Comparison of ENCODE assay signal across 8 mouse cellular contexts in genomic region chr2:120730639-120731166, GRCm38 (mm10).
DNase-seq lines count a peak whose midpoint lies in the region; ATAC-seq and TF ChIP-seq lines count a peak whose summit lies in the region.

No protein-coding gene starts in this region.

- no peaks in the 10 kb centered on the region for H3K9me3 ChIP-seq in intestine, postnatal 0 days (ENCODE audit: control insufficient read depth)
- no peaks in the 10 kb centered on the region for H3K9me3 ChIP-seq in midbrain, embryonic 13.5 days

- H3K4me3 ChIP-seq in intestine, postnatal 0 days (ENCODE audit: low read depth, low read length): peak overlapping the region; percentile 90
- H3K4me3 ChIP-seq in midbrain, embryonic 13.5 days (replicated peaks): peak overlapping the region; percentile 93

- peak; percentile 58 for DNase-seq in adrenal gland, postnatal 10 days
- no peak for DNase-seq in adrenal gland, adult 8-10 months
- DNase-seq in ovary, postnatal 10 days (ENCODE audit: low spot score): peak; percentile 38
- no peak for DNase-seq in ovary, postnatal 14 days (ENCODE audit: low spot score)
- DNase-seq in thymus, postnatal 36 days: peak; percentile 48 to 66

- H3K36me3 ChIP-seq in intestine, postnatal 0 days (ENCODE audit: control insufficient read depth, insufficient read depth): peaks cover 23% of the 10 kb centered on the region
- H3K36me3 ChIP-seq in midbrain, embryonic 13.5 days: peaks cover 31% of the 10 kb centered on the region

- under 1% methylated on average over 47 of the region's 50 CpGs for WGBS in intestine, postnatal 0 days
- under 1% methylated on average over 46 of the region's 50 CpGs for WGBS in midbrain, embryonic 13.5 days

- H3K27me3 ChIP-seq in intestine, postnatal 0 days (replicated peaks; ENCODE audit: control insufficient read depth, insufficient read depth, low read length): no peaks in the 10 kb centered on the region
- H3K27me3 ChIP-seq in midbrain, embryonic 13.5 days: no peaks in the 10 kb centered on the region

- H3K4me1 ChIP-seq in intestine, postnatal 0 days (replicated peaks; ENCODE audit: control insufficient read depth, insufficient read depth, low read length): 0 out of 2 replicates have a peak, but pooled peaks cover 4% of the 10 kb centered on the region
- peaks cover 36% of the 10 kb centered on the region for H3K4me1 ChIP-seq in midbrain, embryonic 13.5 days (replicated peaks)

- H3K27ac ChIP-seq in intestine, postnatal 0 days (ENCODE audit: low read depth, low read length): peak overlapping the region; percentile 84
- H3K27ac ChIP-seq in midbrain, embryonic 13.5 days: peak overlapping the region; percentile 93

- no peak for TF ChIP-seq CTCF in intestine, postnatal 0 days (IDR thresholded peaks at IDR 0.05; ENCODE audit: low read depth)

- H3K9ac ChIP-seq in intestine, postnatal 0 days (ENCODE audit: low read depth, low read length): peak overlapping the region; percentile 68
- peak overlapping the region; percentile 93 for H3K9ac ChIP-seq in midbrain, embryonic 13.5 days (replicated peaks)

- peak overlapping the region; percentile 100 for H3K4me2 ChIP-seq in intestine, postnatal 0 days (replicated peaks; ENCODE audit: low read depth)
- H3K4me2 ChIP-seq in midbrain, embryonic 13.5 days (replicated peaks): peak overlapping the region; percentile 89

- ATAC-seq in erythroid progenitor cell, adult 5-6 weeks (replicated peaks; ENCODE audit: low FRiP score, poor library complexity, severe bottlenecking): 0 out of 2 replicates have a peak, but pooled peaks have one; percentile 7
- ATAC-seq in intestine, postnatal 0 days: peak; percentile 16
- peak; percentile 46 for ATAC-seq in midbrain, embryonic 13.5 days

Comparison
In these comparisons a context has a peak if more than half of its experiments do, and no peak if none do; other contexts are left out.
1. DNase-seq: peak in adrenal gland, postnatal 10 days (single experiment), ovary, postnatal 10 days (single experiment) and thymus, postnatal 36 days (2 of 2); none in adrenal gland, adult 8-10 months (single experiment) and ovary, postnatal 14 days (single experiment).
2. Peak in every context shown above with its lines, with median percentiles within 50 percentile points of each other: ATAC-seq.